Mouse (Mus musculus) neural tube, embryonic 11.5 days (tissue): Measurements from ENCODE around the gene Xpo1. TPM values are rescaled to one million over a fixed set of nuclear protein-coding genes. Genes with fewer than 3 reads are reported as not detected.
"Not testable (repeated sequence)": the region's sequence is repeated elsewhere in the genome, so short reads cannot be mapped to it uniquely, and the experiment has no call there.

ENCODE experiments used
- ATAC-seq: fragments of 200-750 bp; cut with Nextera tagmentation; 2 replicates; pipeline ENCODE4 v1.8.0; 2017; ENCODE audit warnings: moderate number of reproducible peaks, mild to moderate bottlenecking, moderate TSS enrichment, moderate library complexity; ENCODE audit not compliant: insufficient read depth, low FRiP score, low TSS enrichment
- DNase-seq: peaks from one replicate; pipeline ENCODE4 v3.0.0-alpha.2; 2015; ENCODE audit warnings: low spot score
- H3K27ac ChIP-seq: fragments of 300-500 bp; sonication (generic); 2 replicates; pipeline ENCODE4 v1.5.1; 2014; ENCODE audit warnings: low read depth, mild to moderate bottlenecking, low read length
- H3K27me3 ChIP-seq: fragments of 300-500 bp; sonication (generic); 2 replicates; pipeline ENCODE4 v1.6.1; 2014; ENCODE audit warnings: mild to moderate bottlenecking, low read length, mixed read lengths; ENCODE audit not compliant: control insufficient read depth, insufficient read depth
- H3K36me3 ChIP-seq: fragments of 300-500 bp; sonication (generic); 2 replicates; pipeline ENCODE4 v1.6.1; 2014; ENCODE audit warnings: mild to moderate bottlenecking, low read length, moderate library complexity, mixed read lengths; ENCODE audit not compliant: control insufficient read depth, insufficient read depth
- H3K4me1 ChIP-seq: fragments of 300-500 bp; sonication (generic); 2 replicates; pipeline ENCODE4 v1.6.1; 2014; ENCODE audit warnings: low read length, mixed read lengths; ENCODE audit not compliant: control insufficient read depth, insufficient read depth
- H3K4me2 ChIP-seq: fragments of 300-500 bp; sonication (generic); 2 replicates; pipeline ENCODE4 v1.6.1; 2014; ENCODE audit warnings: low read depth, mild to moderate bottlenecking, moderate library complexity
- H3K4me3 ChIP-seq: fragments of 300-500 bp; sonication (generic); 2 replicates; pipeline ENCODE4 v1.5.1; 2014; ENCODE audit warnings: low read depth, low read length
- H3K9ac ChIP-seq: fragments of 300-500 bp; sonication (generic); 2 replicates; pipeline ENCODE4 v1.6.1; 2014; ENCODE audit warnings: mild to moderate bottlenecking, low read length
- H3K9me3 ChIP-seq: fragments of 300-500 bp; sonication (generic); 2 replicates; pipeline ENCODE4 v1.6.1; 2016; ENCODE audit warnings: low read length; ENCODE audit not compliant: control insufficient read depth
- WGBS: fragments of 180-500 bp; shearing (Covaris S2); extraction: QIAGEN DNeasy Blood & Tissue Kit; methylation state at CpG from one replicate; pipeline ENCODE4 v1.1.7; 2014; 5-methylcytosine and 5-hydroxymethylcytosine counted together
- polyA plus RNA-seq: library from polyadenylated mRNA; unstranded; fragments of >200 nt; fragmentation: Nextera tagmentation; extraction: Ambion mirVana; gene quantifications from 2 replicates; pipeline ENCODE4 v1.2.1, GENCODE M21; 2014

Gene Xpo1
- polyA plus RNA-seq, 1 experiment from 2014 or later: 161 TPM

- peaks cover 21% of the 10 kb centered on the region for H3K36me3 ChIP-seq
- no peaks in the 10 kb centered on the region for H3K27me3 ChIP-seq
- no peaks in the 10 kb centered on the region for H3K9me3 ChIP-seq
- H3K9ac ChIP-seq: no peak overlapping the region
- no peak overlapping the region for H3K27ac ChIP-seq
- no peaks in the 10 kb centered on the region for H3K4me1 ChIP-seq
- 87% methylated on average over 3 of the region's 3 CpGs for WGBS
- ATAC-seq (no peak), DNase-seq (no peak)
- H3K4me2 ChIP-seq: no peak overlapping the region
- no peak overlapping the region for H3K4me3 ChIP-seq
Observed at GRCm38 (mm10) chr11:23275780-23276179, 19.9 kb downstream of the Xpo1 start.

GRCm38 (mm10) chr11:23284469-23284868 lies 28.6 kb downstream of the Xpo1 start:
- Histone ChIP-seq H3K4me1 (no peaks in the 10 kb centered on the region), H3K27me3 (no peaks in the 10 kb centered on the region), H3K9ac (no peak overlapping the region), H3K4me2 (no peak overlapping the region), H3K27ac (no peak overlapping the region), H3K4me3 (no peak overlapping the region), H3K9me3 (no peaks in the 10 kb centered on the region), H3K36me3 (peaks cover 17% of the 10 kb centered on the region)
- DNase-seq: no peak
- no peak for ATAC-seq
- 96% methylated on average over 4 of the region's 4 CpGs for WGBS

- 96% methylated on average over 4 of the region's 4 CpGs for WGBS
- H3K4me1 ChIP-seq, ATAC-seq: not testable (repeated sequence)
Observed at GRCm38 (mm10) chr11:23288866-23289265, 33.0 kb downstream of the Xpo1 start.

GRCm38 (mm10) chr11:23297379-23297778 lies 41.5 kb downstream of the Xpo1 start:
- H3K9ac ChIP-seq: no peak overlapping the region
- H3K4me3 ChIP-seq: no peak overlapping the region
- DNase-seq: no peak
- no peaks in the 10 kb centered on the region for H3K4me1 ChIP-seq
- no peak overlapping the region for H3K27ac ChIP-seq
- no peak overlapping the region for H3K4me2 ChIP-seq
- WGBS: 94% methylated on average over 2 of the region's 2 CpGs
- no peaks in the 10 kb centered on the region for H3K27me3 ChIP-seq
- no peak for ATAC-seq
- H3K9me3 ChIP-seq: no peaks in the 10 kb centered on the region
- peaks cover 15% of the 10 kb centered on the region for H3K36me3 ChIP-seq

More at GRCm38 (mm10) chr11:23288866-23289265, 33.0 kb downstream of the Xpo1 start:
- not testable (repeated sequence) for H3K27me3 ChIP-seq, H3K9me3 ChIP-seq, H3K4me3 ChIP-seq, H3K4me2 ChIP-seq, H3K27ac ChIP-seq, DNase-seq, H3K9ac ChIP-seq
- H3K36me3 ChIP-seq: peaks cover 20% of the 10 kb centered on the region

GRCm38 (mm10) chr11:23298301-23298700 lies 42.5 kb downstream of the Xpo1 start:
- WGBS: 95% methylated on average over 2 of the region's 2 CpGs
- no peak overlapping the region for H3K4me2 ChIP-seq
- peaks cover 14% of the 10 kb centered on the region for H3K36me3 ChIP-seq
- H3K4me1 ChIP-seq: no peaks in the 10 kb centered on the region
- no peak for ATAC-seq
- no peak overlapping the region for H3K9ac ChIP-seq
- H3K9me3 ChIP-seq: no peaks in the 10 kb centered on the region
- H3K27ac ChIP-seq: no peak overlapping the region
- H3K27me3 ChIP-seq: no peaks in the 10 kb centered on the region
- no peak for DNase-seq
- no peak overlapping the region for H3K4me3 ChIP-seq

- Histone ChIP-seq H3K9me3 (no peaks in the 10 kb centered on the region), H3K27ac (no peak overlapping the region), H3K27me3 (no peaks in the 10 kb centered on the region), H3K4me3 (no peak overlapping the region), H3K36me3 (peaks cover 7% of the 10 kb centered on the region), H3K9ac (no peak overlapping the region), H3K4me2 (no peak overlapping the region), H3K4me1 (no peaks in the 10 kb centered on the region)
- WGBS: 88% methylated on average over 1 of the region's 1 CpGs
- no peak for DNase-seq
- no peak for ATAC-seq
Observed at GRCm38 (mm10) chr11:23299910-23300309, 44.1 kb downstream of the Xpo1 start.

DNA sequence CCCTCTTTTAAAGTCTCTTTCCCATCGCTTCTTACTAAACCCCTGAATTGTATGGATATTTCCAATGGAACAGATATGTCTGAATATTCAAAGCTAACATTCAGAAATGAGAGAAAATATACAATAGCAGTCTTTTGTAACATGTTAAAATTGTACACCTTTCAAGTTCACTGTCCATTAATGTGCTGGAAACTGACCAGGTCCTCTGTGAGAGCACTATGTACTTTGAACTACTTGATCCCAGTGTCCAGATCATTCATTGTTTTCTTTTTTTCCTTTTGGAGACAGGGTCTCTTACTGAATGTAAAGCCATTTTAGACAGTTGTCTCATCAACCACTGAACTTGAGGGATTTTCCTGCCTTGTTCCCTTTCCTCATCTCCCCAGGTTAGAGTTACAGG lies 47.3 kb downstream of the Xpo1 start:
- ATAC-seq: no peak
- WGBS: 73% methylated on average over 1 of the region's 1 CpGs
- H3K4me2 ChIP-seq: no peak overlapping the region
- H3K9ac ChIP-seq: no peak overlapping the region
- no peaks in the 10 kb centered on the region for H3K36me3 ChIP-seq
- H3K4me3 ChIP-seq: no peak overlapping the region
- no peak overlapping the region for H3K27ac ChIP-seq
- DNase-seq: no peak
- no peaks in the 10 kb centered on the region for H3K4me1 ChIP-seq
- no peaks in the 10 kb centered on the region for H3K9me3 ChIP-seq
- H3K27me3 ChIP-seq: no peaks in the 10 kb centered on the region

DNA sequence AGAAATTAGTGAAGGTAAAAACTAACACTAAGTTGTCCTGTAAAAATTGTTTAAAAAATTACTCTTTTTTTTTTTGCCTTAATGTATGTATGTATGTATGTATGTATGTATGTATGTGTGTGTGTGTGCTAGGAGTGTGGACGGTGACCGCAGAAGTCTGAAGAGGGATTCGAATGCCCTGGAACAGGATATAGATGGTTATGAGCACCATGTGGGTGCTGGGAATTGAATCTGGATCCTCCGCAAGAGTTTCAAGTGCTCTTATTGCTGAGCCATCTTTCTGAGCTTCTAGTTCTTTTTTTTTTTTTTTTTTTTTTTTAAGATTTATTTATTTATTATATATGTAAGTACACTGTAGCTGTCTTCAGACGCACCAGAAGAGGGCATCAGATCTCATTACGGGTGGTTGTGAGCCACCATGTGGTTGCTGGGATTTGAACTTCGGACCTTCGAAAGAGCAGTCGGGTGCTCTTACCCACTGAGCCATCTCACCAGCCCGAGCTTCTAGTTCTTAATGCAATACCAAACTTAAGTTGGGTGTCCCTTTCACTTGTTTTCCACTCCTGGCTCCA lies 49.3 kb downstream of the Xpo1 start:
- not testable (repeated sequence) for H3K36me3 ChIP-seq

More for the DNA sequence above, 49.3 kb downstream of the Xpo1 start:
- H3K27me3 ChIP-seq, DNase-seq, H3K4me1 ChIP-seq, ATAC-seq, H3K9me3 ChIP-seq: not testable (repeated sequence)
- peak overlapping the region; percentile 98; the same call in 1 of the 2 replicates for H3K27ac ChIP-seq
- H3K4me3 ChIP-seq: peak overlapping the region; percentile 91
- H3K4me2 ChIP-seq: peak overlapping the region; percentile 63
- WGBS: 33% methylated on average over 10 of the region's 10 CpGs
- H3K9ac ChIP-seq: peak overlapping the region; percentile 93
